Mouse (Mus musculus): Measurements from ENCODE around the gene Tspyl4. TPM values are rescaled to one million over a fixed set of nuclear protein-coding genes. Genes with fewer than 3 reads are reported as not detected.
"Not testable (repeated sequence)": the region's sequence is repeated elsewhere in the genome, so short reads cannot be mapped to it uniquely, and the experiment has no call there.

Tspyl4 gene
- total RNA-seq (2014; rRNA removed) (482 and 493 TPM in 2 replicates), polyA plus RNA-seq (2015; fragmentation: Nextera tagmentation; extraction: Ambion mirVana) (400 and 429 TPM in 2 replicates)

DNA sequence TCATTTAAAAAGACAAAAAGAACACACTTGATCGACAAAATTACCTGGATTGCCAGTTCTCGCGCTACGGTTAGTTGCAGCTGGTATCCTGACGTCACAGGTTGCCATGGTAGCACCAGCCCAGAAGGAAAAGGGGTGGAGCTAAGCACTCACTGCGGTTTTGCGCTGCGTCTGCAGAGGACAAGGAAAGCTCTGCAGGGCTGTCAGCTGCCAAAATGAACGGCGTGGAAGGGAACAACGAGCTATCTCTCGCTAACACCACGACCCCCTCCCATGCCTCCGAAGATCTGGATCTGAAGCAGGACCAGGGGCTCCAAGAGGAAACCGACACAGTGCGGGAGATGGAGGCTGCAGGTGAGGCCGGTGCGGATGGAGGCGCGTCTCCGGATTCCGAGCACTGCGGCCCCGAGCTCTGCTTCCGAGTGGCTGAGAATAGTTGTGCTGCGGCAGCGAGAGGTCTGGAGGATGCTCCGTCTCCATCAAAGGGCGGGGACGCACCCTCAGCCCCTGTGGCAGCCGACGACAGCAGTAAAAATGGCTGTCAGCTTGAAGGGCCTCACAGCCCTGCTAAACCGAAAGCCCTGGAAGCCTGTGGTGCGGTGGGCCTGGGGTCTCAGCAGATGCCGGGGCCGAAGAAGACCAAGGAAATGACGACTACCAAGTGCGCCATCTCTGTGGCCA lies at the start of gene Tspyl4:
Gene Tspyl4, plus strand, starts transcription at position 144 of the 681 bp plus-strand sequence.
- no peaks in the 10 kb centered on the region for H3K9me3 ChIP-seq (ENCODE audit: low read length)
- no peaks in the 10 kb centered on the region for H3K27me3 ChIP-seq (ENCODE audit: insufficient read depth, low read length)
- no peaks in the 10 kb centered on the region for H3K36me3 ChIP-seq (ENCODE audit: insufficient read depth, low read length)
- peak within 1 kb of the TSS; percentile 79 for H3K4me3 ChIP-seq (ENCODE audit: low read length)
- WGBS: under 1% methylated on average over 38 of the region's 38 CpGs
- peak; percentile 98 for ATAC-seq
- H3K4me1 ChIP-seq (ENCODE audit: insufficient read depth, low read length): peaks cover 12% of the 10 kb centered on the region; the same call in 1 of the 2 replicates
- H3K9ac ChIP-seq (replicated peaks; ENCODE audit: low read length): peak within 1 kb of the TSS; percentile 79
- peak within 1 kb of the TSS; percentile 92 for H3K4me2 ChIP-seq (ENCODE audit: low read depth, low read length)
- no peak; the same call in 1 of the 2 replicates for TF ChIP-seq CTCF (IDR thresholded peaks at IDR 0.05; ENCODE audit: low read depth)
- peak within 1 kb of the TSS; percentile 99 for H3K27ac ChIP-seq
- DNase-seq (ENCODE audit: low spot score): peak; percentile 99

DNA sequence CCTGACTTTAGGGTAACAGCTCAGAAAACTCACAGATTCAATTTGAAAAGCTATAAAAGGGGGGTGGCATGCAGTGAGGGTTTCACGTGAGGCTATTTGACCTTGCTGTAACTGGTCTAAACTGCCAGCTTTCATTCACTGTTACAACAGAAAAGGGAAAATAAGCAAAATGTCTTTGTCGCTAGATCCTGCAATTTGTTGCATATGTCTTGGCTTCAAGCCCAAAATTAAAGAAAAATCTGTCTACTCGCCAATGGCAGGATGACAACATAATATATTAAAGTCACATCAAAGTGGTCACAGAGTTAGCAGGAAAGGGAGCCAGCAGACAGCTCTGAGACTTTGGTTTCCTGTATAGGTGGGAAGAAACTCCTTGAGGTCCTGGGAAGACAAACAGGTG lies 49.5 kb upstream of the Tspyl4 start:
- 33% methylated on average over 3 of the region's 3 CpGs for WGBS
- Histone ChIP-seq H3K27me3 (ENCODE audit: insufficient read depth, low read length) (no peaks in the 10 kb centered on the region), H3K4me2 (ENCODE audit: low read depth, low read length) (no peak overlapping the region), H3K4me1 (ENCODE audit: insufficient read depth, low read length) (peaks cover 2% of the 10 kb centered on the region; the same call in 1 of the 2 replicates), H3K4me3 (ENCODE audit: low read length) (no peak overlapping the region), H3K36me3 (ENCODE audit: insufficient read depth, low read length) (no peaks in the 10 kb centered on the region), H3K9me3 (ENCODE audit: low read length) (no peaks in the 10 kb centered on the region), H3K9ac (replicated peaks; ENCODE audit: low read length) (no peak overlapping the region), H3K27ac (no peak overlapping the region)
- TF ChIP-seq CTCF (IDR thresholded peaks at IDR 0.05; ENCODE audit: low read depth): no peak
- no peak for ATAC-seq
- DNase-seq (ENCODE audit: low spot score): no peak

DNA sequence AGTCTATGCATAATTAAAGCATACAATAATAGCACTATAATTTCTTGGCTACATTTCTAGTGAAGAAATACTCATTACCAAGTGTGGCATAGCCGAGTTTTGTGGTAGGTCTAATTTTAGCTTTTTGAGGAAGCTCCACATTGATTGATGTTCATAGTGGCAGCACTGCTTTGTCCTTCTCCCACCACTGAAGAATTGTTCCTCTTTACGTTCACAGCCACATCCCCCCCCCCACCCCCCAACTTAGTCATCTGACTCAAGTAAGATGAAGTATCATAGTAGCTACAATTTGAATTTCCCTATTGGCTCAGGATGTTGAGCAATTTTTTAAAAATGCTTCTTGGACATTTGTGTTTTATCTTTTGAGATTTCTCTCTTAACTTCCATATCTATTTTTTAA lies 47.6 kb upstream of the Tspyl4 start:
- no peaks in the 10 kb centered on the region for H3K36me3 ChIP-seq (ENCODE audit: insufficient read depth, low read length)
- 36% methylated on average over 2 of the region's 2 CpGs for WGBS
- no peak for TF ChIP-seq CTCF (IDR thresholded peaks at IDR 0.05; ENCODE audit: low read depth)
- ATAC-seq (no peak), DNase-seq (ENCODE audit: low spot score) (no peak)
- no peak overlapping the region for H3K27ac ChIP-seq
- H3K4me3 ChIP-seq (ENCODE audit: low read length): no peak overlapping the region
- H3K27me3 ChIP-seq (ENCODE audit: insufficient read depth, low read length): no peaks in the 10 kb centered on the region
- peaks cover 2% of the 10 kb centered on the region; the same call in 1 of the 2 replicates for H3K4me1 ChIP-seq (ENCODE audit: insufficient read depth, low read length)
- H3K9ac ChIP-seq (replicated peaks; ENCODE audit: low read length): no peak overlapping the region
- no peak overlapping the region for H3K4me2 ChIP-seq (ENCODE audit: low read depth, low read length)
- H3K9me3 ChIP-seq (ENCODE audit: low read length): no peaks in the 10 kb centered on the region

DNA sequence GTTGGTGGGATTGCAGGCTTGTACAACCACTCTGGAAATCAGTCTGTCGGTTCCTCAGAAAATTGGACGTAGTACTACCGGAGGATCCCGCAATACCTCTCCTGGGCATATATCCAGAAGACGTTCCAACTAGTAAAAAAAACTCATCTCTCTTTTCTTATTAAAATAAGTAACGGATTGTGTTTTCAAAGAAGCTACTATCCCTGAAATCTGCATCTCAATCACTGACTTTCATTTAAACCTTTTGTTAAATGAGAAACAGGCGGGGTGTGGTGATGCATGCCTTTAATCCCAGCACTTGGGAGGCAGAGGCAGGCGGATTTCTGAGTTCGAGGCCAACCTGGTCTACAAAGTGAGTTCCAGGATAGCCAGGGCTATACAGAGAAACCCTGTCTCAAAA lies 44.4 kb upstream of the Tspyl4 start:
- not testable (repeated sequence) for ATAC-seq; H3K36me3 ChIP-seq (ENCODE audit: insufficient read depth, low read length); H3K4me3 ChIP-seq (ENCODE audit: low read length); H3K9ac ChIP-seq (replicated peaks; ENCODE audit: low read length); H3K27ac ChIP-seq; H3K27me3 ChIP-seq (ENCODE audit: insufficient read depth, low read length); H3K9me3 ChIP-seq (ENCODE audit: low read length); H3K4me2 ChIP-seq (ENCODE audit: low read depth, low read length); DNase-seq (ENCODE audit: low spot score); H3K4me1 ChIP-seq (ENCODE audit: insufficient read depth, low read length)
- WGBS: 88% methylated on average over 9 of the region's 9 CpGs

DNA sequence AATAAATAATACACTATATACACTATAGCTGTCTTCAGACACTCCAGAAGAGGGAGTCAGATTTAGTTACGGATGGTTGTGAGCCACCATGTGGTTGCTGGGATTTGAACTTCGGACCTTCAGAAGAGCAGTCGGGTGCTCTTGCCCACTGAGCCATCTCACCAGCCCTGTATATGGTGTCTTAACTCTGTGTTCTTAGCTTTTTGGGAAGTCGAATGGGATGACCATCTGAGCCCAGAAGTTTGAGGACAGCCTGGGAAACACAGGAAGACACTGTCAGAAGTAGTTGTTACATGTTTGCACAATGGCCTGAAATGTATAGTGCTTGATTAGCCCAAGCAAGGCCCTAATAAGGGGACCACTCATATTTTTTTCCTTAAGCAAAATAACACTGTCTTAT lies 32.1 kb upstream of the Tspyl4 start:
- no peaks in the 10 kb centered on the region for H3K27me3 ChIP-seq (ENCODE audit: insufficient read depth, low read length)
- H3K4me1 ChIP-seq (ENCODE audit: insufficient read depth, low read length): no peaks in the 10 kb centered on the region
- WGBS: 86% methylated on average over 4 of the region's 4 CpGs
- H3K9me3 ChIP-seq (ENCODE audit: low read length): no peaks in the 10 kb centered on the region
- H3K36me3 ChIP-seq (ENCODE audit: insufficient read depth, low read length): no peaks in the 10 kb centered on the region
- H3K4me3 ChIP-seq (ENCODE audit: low read length): no peak overlapping the region
- DNase-seq (ENCODE audit: low spot score) (no peak), ATAC-seq (no peak)
- no peak overlapping the region for H3K4me2 ChIP-seq (ENCODE audit: low read depth, low read length)
- no peak for TF ChIP-seq CTCF (IDR thresholded peaks at IDR 0.05; ENCODE audit: low read depth)
- H3K27ac ChIP-seq: no peak overlapping the region
- no peak overlapping the region for H3K9ac ChIP-seq (replicated peaks; ENCODE audit: low read length)

DNA sequence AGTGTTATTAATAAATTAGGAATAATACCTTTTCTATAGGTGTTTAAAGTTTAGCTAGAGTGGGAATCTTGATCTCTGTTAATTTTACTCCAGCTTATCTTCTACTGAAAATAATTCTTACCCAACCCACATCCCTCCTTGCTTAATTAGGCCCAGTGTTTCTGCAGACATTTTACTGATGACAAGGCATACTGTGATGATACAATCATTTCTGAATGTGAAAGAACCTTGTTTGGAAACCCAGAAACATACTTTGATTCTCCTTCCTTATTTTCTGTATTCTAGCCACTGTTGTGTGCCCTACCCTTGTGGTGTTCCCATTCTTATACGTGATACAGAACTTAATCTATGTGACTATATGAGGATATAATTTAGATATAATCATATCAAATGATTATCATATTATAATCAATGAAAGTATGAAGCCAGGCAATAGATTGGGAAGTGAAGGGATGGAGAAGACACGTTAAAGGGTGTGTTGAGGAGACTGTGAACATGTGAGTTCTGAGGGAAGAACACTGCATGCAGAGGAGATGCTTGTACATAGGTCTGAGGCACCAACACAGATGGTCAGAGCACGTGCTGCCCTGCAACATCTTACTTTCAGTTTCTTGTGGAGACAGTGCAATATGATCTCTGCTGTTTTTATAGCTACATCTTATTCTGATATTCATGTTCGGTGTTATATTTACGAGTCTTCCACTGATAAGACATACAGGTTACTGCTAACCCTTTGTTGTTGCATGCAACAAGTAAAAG lies 29.8 kb upstream of the Tspyl4 start:
- TF ChIP-seq CTCF (IDR thresholded peaks at IDR 0.05; ENCODE audit: low read depth): no peak

More for the DNA sequence above, 29.8 kb upstream of the Tspyl4 start:
- Histone ChIP-seq H3K4me3 (ENCODE audit: low read length) (no peak overlapping the region), H3K4me2 (ENCODE audit: low read depth, low read length) (no peak overlapping the region), H3K9me3 (ENCODE audit: low read length) (no peaks in the 10 kb centered on the region), H3K27ac (no peak overlapping the region), H3K36me3 (ENCODE audit: insufficient read depth, low read length) (no peaks in the 10 kb centered on the region), H3K9ac (replicated peaks; ENCODE audit: low read length) (no peak overlapping the region), H3K4me1 (ENCODE audit: insufficient read depth, low read length) (no peaks in the 10 kb centered on the region), H3K27me3 (ENCODE audit: insufficient read depth, low read length) (no peaks in the 10 kb centered on the region)
- DNase-seq (ENCODE audit: low spot score): no peak
- no peak for ATAC-seq
- 71% methylated on average over 5 of the region's 5 CpGs for WGBS

Data from hindbrain, postnatal 0 days (tissue).